Mouse (Mus musculus): ENCODE data around the gene Cuedc2. TPM values are rescaled to one million over a fixed set of nuclear protein-coding genes. Genes with fewer than 3 reads are reported as not detected.

Gene Cuedc2
- total and polyA plus RNA-seq, 2 experiments from 2014 or later, result 214 to 388 TPM

DNA sequence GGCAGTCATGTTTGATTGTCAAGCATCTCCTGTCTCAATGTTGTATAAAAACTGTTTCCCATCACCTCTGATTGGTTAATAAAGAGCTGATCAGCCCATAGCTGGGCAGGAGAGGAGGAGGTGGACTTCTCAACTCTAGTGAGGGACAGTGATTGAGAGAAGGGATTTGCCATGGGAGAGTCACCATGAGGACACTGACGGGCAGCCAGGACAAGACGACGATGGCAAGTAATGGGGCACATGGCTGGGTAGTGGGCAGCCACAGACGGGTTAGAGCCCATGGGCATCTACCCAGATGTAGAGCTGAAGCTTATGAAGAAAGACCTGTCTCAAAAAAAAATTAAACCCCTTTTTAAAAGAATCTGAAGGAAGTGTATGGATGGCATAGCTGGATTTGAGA lies 36.0 kb downstream of the Cuedc2 start:
- no peak overlapping the region for H3K9ac ChIP-seq
- H3K27ac ChIP-seq (ENCODE audit: low read depth, low read length), result no peak overlapping the region
- H3K27me3 ChIP-seq (ENCODE audit: insufficient read depth, low read length), result peaks cover 13% of the 10 kb centered on the region
- no peak overlapping the region for H3K4me2 ChIP-seq (ENCODE audit: low read depth)
- ATAC-seq (no peak), DNase-seq (no peak)
- no peaks in the 10 kb centered on the region for H3K36me3 ChIP-seq (ENCODE audit: insufficient read depth)
- H3K4me1 ChIP-seq (ENCODE audit: insufficient read depth), result peaks cover 6% of the 10 kb centered on the region; the same call in 1 of the 2 replicates
- no peak for TF ChIP-seq CTCF (IDR thresholded peaks at IDR 0.05; ENCODE audit: low read depth)
- 89% methylated on average over 4 of the region's 4 CpGs for WGBS
- no peaks in the 10 kb centered on the region for H3K9me3 ChIP-seq (ENCODE audit: low read length)
- no peak overlapping the region for H3K4me3 ChIP-seq (ENCODE audit: low read depth, low read length)

GRCm38 (mm10) chr19:46300294-46301045 lies 38.0 kb downstream of the Cuedc2 start:
- Histone ChIP-seq H3K9ac (no peak overlapping the region), H3K4me3 (ENCODE audit: low read depth, low read length) (no peak overlapping the region), H3K4me1 (ENCODE audit: insufficient read depth) (peaks cover 6% of the 10 kb centered on the region; the same call in 1 of the 2 replicates), H3K9me3 (ENCODE audit: low read length) (no peaks in the 10 kb centered on the region), H3K27ac (ENCODE audit: low read depth, low read length) (no peak overlapping the region), H3K27me3 (ENCODE audit: insufficient read depth, low read length) (peaks cover 10% of the 10 kb centered on the region; the same call in 1 of the 2 replicates), H3K36me3 (ENCODE audit: insufficient read depth) (no peaks in the 10 kb centered on the region), H3K4me2 (ENCODE audit: low read depth) (no peak overlapping the region)
- ATAC-seq (no peak), DNase-seq (no peak)
- 37% methylated on average over 8 of the region's 8 CpGs for WGBS
- TF ChIP-seq CTCF (IDR thresholded peaks at IDR 0.05; ENCODE audit: low read depth), result no peak

DNA sequence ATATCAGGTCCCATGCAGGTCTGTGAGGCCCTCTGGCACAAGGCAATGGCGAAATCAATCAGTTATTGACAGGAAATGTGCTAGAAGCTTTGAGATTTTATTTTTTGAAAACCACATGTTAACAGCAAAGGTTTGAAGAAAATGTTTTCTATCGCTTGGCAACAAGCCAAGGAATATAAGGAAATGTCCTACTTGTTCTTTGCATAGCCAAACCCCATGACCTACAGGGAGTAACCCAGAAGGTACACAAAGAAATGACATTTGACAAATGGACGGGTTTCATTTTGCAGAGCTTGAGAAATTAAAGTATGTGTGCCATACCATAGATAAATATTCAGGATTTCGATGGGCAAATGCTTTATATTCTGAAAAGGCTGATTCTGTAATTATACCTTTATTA lies 41.6 kb downstream of the Cuedc2 start:
- DNase-seq (no peak), ATAC-seq (no peak)
- Histone ChIP-seq H3K4me2 (ENCODE audit: low read depth) (no peak overlapping the region), H3K27ac (ENCODE audit: low read depth, low read length) (no peak overlapping the region), H3K4me1 (ENCODE audit: insufficient read depth) (no peaks in the 10 kb centered on the region), H3K27me3 (ENCODE audit: insufficient read depth, low read length) (no peaks in the 10 kb centered on the region), H3K9me3 (ENCODE audit: low read length) (no peaks in the 10 kb centered on the region), H3K4me3 (ENCODE audit: low read depth, low read length) (no peak overlapping the region), H3K9ac (no peak overlapping the region), H3K36me3 (ENCODE audit: insufficient read depth) (no peaks in the 10 kb centered on the region)
- TF ChIP-seq CTCF (IDR thresholded peaks at IDR 0.05; ENCODE audit: low read depth), result no peak
- WGBS, result 74% methylated on average over 4 of the region's 4 CpGs

GRCm38 (mm10) chr19:46290535-46291105 lies 47.9 kb downstream of the Cuedc2 start:
- ATAC-seq (no peak), DNase-seq (no peak)
- Histone ChIP-seq H3K9me3 (ENCODE audit: low read length) (no peaks in the 10 kb centered on the region), H3K4me2 (ENCODE audit: low read depth) (no peak overlapping the region), H3K36me3 (ENCODE audit: insufficient read depth) (peaks cover 12% of the 10 kb centered on the region), H3K4me1 (ENCODE audit: insufficient read depth) (no peaks in the 10 kb centered on the region), H3K4me3 (ENCODE audit: low read depth, low read length) (no peak overlapping the region), H3K27ac (ENCODE audit: low read depth, low read length) (no peak overlapping the region), H3K27me3 (ENCODE audit: insufficient read depth, low read length) (no peaks in the 10 kb centered on the region), H3K9ac (no peak overlapping the region)
- 68% methylated on average over 12 of the region's 12 CpGs for WGBS
- TF ChIP-seq CTCF (IDR thresholded peaks at IDR 0.05; ENCODE audit: low read depth), result no peak

DNA sequence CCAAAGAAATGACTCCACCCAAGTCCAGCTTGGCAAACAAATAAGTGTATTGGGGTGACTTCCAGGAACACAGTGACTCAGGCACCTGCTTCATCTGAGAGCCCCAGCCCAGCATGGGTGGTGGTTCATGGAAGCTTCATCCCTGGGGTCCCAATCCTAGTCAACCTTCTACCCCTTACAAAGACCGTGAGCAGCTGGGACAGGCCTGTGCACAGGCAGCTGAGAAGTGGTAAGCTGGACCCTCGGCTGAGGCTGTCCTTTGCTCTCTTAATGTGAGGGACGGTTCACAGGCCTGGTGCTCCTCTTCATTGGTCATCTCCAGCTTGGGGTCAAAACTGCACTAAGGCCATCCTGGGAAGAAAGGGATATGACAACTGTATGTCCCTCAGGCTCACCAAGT lies 50.9 kb downstream of the Cuedc2 start:
- 91% methylated on average over 3 of the region's 3 CpGs for WGBS
- H3K9me3 ChIP-seq (ENCODE audit: low read length), result no peaks in the 10 kb centered on the region
- no peak for TF ChIP-seq CTCF (IDR thresholded peaks at IDR 0.05; ENCODE audit: low read depth)
- no peak overlapping the region for H3K9ac ChIP-seq
- H3K4me2 ChIP-seq (ENCODE audit: low read depth), result no peak overlapping the region
- ATAC-seq (no peak), DNase-seq (no peak)
- H3K4me1 ChIP-seq (ENCODE audit: insufficient read depth), result no peaks in the 10 kb centered on the region
- H3K27me3 ChIP-seq (ENCODE audit: insufficient read depth, low read length), result no peaks in the 10 kb centered on the region
- peaks cover 42% of the 10 kb centered on the region for H3K36me3 ChIP-seq (ENCODE audit: insufficient read depth)
- no peak overlapping the region for H3K27ac ChIP-seq (ENCODE audit: low read depth, low read length)
- H3K4me3 ChIP-seq (ENCODE audit: low read depth, low read length), result no peak overlapping the region

GRCm38 (mm10) chr19:46286926-46287325 lies 51.6 kb downstream of the Cuedc2 start:
- Histone ChIP-seq H3K4me3 (ENCODE audit: low read depth, low read length) (no peak overlapping the region), H3K27ac (ENCODE audit: low read depth, low read length) (no peak overlapping the region), H3K9ac (no peak overlapping the region), H3K4me1 (ENCODE audit: insufficient read depth) (no peaks in the 10 kb centered on the region), H3K27me3 (ENCODE audit: insufficient read depth, low read length) (no peaks in the 10 kb centered on the region), H3K4me2 (ENCODE audit: low read depth) (no peak overlapping the region), H3K9me3 (ENCODE audit: low read length) (no peaks in the 10 kb centered on the region), H3K36me3 (ENCODE audit: insufficient read depth) (peaks cover 49% of the 10 kb centered on the region)
- no peak for TF ChIP-seq CTCF (IDR thresholded peaks at IDR 0.05; ENCODE audit: low read depth)
- WGBS, result 89% methylated on average over 3 of the region's 3 CpGs
- DNase-seq, result no peak
- ATAC-seq, result no peak

DNA sequence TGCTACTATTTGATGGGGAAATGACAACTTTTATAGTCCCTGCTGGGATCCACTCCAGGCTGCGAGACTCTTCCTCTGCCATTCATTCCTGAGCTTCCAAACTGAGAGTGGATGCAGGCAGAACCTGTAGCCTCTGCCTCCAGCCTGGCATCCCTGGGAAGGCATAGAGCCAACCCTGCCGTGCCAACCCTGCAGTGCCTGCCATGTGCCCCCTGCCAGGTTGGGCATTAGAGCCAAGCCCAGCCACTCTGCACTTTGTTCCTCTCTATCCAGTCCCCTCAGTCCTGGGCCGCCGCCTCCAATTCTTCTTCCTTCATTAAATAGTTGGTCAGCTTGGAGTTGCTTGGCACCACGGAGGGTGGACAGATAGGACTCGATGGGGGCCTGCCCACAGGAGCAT lies 52.5 kb downstream of the Cuedc2 start:
- Histone ChIP-seq H3K4me2 (ENCODE audit: low read depth) (no peak overlapping the region), H3K4me1 (ENCODE audit: insufficient read depth) (no peaks in the 10 kb centered on the region), H3K4me3 (ENCODE audit: low read depth, low read length) (no peak overlapping the region), H3K36me3 (ENCODE audit: insufficient read depth) (peaks cover 56% of the 10 kb centered on the region), H3K9ac (no peak overlapping the region), H3K9me3 (ENCODE audit: low read length) (no peaks in the 10 kb centered on the region), H3K27me3 (ENCODE audit: insufficient read depth, low read length) (no peaks in the 10 kb centered on the region), H3K27ac (ENCODE audit: low read depth, low read length) (no peak overlapping the region)
- peak; percentile 4 for DNase-seq
- no peak for ATAC-seq
- 84% methylated on average over 6 of the region's 6 CpGs for WGBS
- no peak for TF ChIP-seq CTCF (IDR thresholded peaks at IDR 0.05; ENCODE audit: low read depth)
